Mouse (Mus musculus): ENCODE data around the gene Olfm3.

Olfm3 gene

GRCm38 (mm10) chr3:115080428-115081181, 176.7 kb downstream of the Olfm3 start:
- no peak for DNase-seq (ENCODE audit: low read depth, low spot score)

GRCm38 (mm10) chr3:115081371-115081770, 177.5 kb downstream of the Olfm3 start:
- DNase-seq (ENCODE audit: low read depth, low spot score) = no peak

GRCm38 (mm10) chr3:115082947-115083346, 179.1 kb downstream of the Olfm3 start:
- no peak for DNase-seq (ENCODE audit: low read depth, low spot score)

GRCm38 (mm10) chr3:115088281-115088680, 184.4 kb downstream of the Olfm3 start:
- no peak for DNase-seq (ENCODE audit: low read depth, low spot score)

- no peak for DNase-seq (ENCODE audit: low read depth, low spot score)
Observed at GRCm38 (mm10) chr3:115090670-115091069, 186.8 kb downstream of the Olfm3 start.

GRCm38 (mm10) chr3:115095496-115095895, 191.6 kb downstream of the Olfm3 start:
- DNase-seq (ENCODE audit: low read depth, low spot score) = no peak

- no peak for DNase-seq (ENCODE audit: low read depth, low spot score)
Observed at GRCm38 (mm10) chr3:115099590-115099989, 195.7 kb downstream of the Olfm3 start.

- DNase-seq (ENCODE audit: low read depth, low spot score) = no peak
Observed at GRCm38 (mm10) chr3:115104155-115104801, 200.4 kb downstream of the Olfm3 start.

- no peak for DNase-seq (ENCODE audit: low read depth, low spot score)
Observed at GRCm38 (mm10) chr3:115104802-115105493, 201.1 kb downstream of the Olfm3 start.

GRCm38 (mm10) chr3:115145722-115146121, 241.8 kb downstream of the Olfm3 start:
- DNase-seq (ENCODE audit: low read depth, low spot score) = no peak

- DNase-seq (ENCODE audit: low read depth, low spot score) = no peak
Observed at GRCm38 (mm10) chr3:115146244-115146643, 242.4 kb downstream of the Olfm3 start.

GRCm38 (mm10) chr3:115158903-115159473, 255.1 kb downstream of the Olfm3 start:
- no peak for DNase-seq (ENCODE audit: low read depth, low spot score)

- DNase-seq (ENCODE audit: low read depth, low spot score) = no peak
Observed at GRCm38 (mm10) chr3:115174625-115175024, 270.7 kb downstream of the Olfm3 start.
